Mouse (Mus musculus): ENCODE data around the gene Coq8b. TPM values are rescaled to one million over a fixed set of nuclear protein-coding genes. Genes with fewer than 3 reads are reported as not detected.
A peak's percentile ranks its signal among the peaks of the same experiment; 100 is the strongest.
"Not testable (repeated sequence)": the region's sequence is repeated elsewhere in the genome, so short reads cannot be mapped to it uniquely, and the experiment has no call there.

Coq8b gene
- polyA plus RNA-seq, 1 experiment from 2014 or later, result 22.3 TPM

- 0 out of 2 replicates have a peak, but pooled peaks cover 3% of the 10 kb centered on the region for H3K36me3 ChIP-seq (ENCODE audit: poor library complexity, severe bottlenecking)
- no peaks in the 10 kb centered on the region for H3K27me3 ChIP-seq
- 84% methylated on average over 7 of the region's 7 CpGs for WGBS
- H3K4me2 ChIP-seq, result no peak overlapping the region
- H3K27ac ChIP-seq, result peak overlapping the region; percentile 80; the same call in 1 of the 2 replicates
- H3K9ac ChIP-seq, result no peak overlapping the region
- peaks cover 34% of the 10 kb centered on the region for H3K4me1 ChIP-seq
- H3K4me3 ChIP-seq, result no peak overlapping the region
- H3K9me3 ChIP-seq (replicated peaks), result no peaks in the 10 kb centered on the region
- no peak for ATAC-seq
Measured at GRCm38 (mm10) chr7:27231693-27232331, 1.0 kb upstream of the Coq8b start.

GRCm38 (mm10) chr7:27233300-27233699, 477 bp downstream of the Coq8b start:
- Histone ChIP-seq H3K27me3 (no peaks in the 10 kb centered on the region), H3K4me2 (peak overlapping the region; percentile 81), H3K36me3 (ENCODE audit: poor library complexity, severe bottlenecking) (0 out of 2 replicates have a peak, but pooled peaks cover 7% of the 10 kb centered on the region), H3K9ac (peak overlapping the region; percentile 66), H3K27ac (peak overlapping the region; percentile 80), H3K4me1 (peaks cover 24% of the 10 kb centered on the region), H3K9me3 (replicated peaks) (no peaks in the 10 kb centered on the region), H3K4me3 (peak overlapping the region; percentile 62)
- 0% methylated on average over 6 of the region's 6 CpGs for whole genome bisulfite sequencing
- peak; percentile 26; the same call in 1 of the 2 replicates for ATAC-seq

GRCm38 (mm10) chr7:27235726-27236125, 2.9 kb downstream of the Coq8b start:
- 86% methylated on average over 2 of the region's 2 CpGs for WGBS
- H3K4me1 ChIP-seq, result peaks cover 19% of the 10 kb centered on the region
- no peak overlapping the region for H3K27ac ChIP-seq
- ATAC-seq, result no peak
- no peaks in the 10 kb centered on the region for H3K9me3 ChIP-seq (replicated peaks)
- H3K27me3 ChIP-seq, result no peaks in the 10 kb centered on the region
- H3K4me3 ChIP-seq, result no peak overlapping the region
- no peak overlapping the region for H3K9ac ChIP-seq
- no peak overlapping the region for H3K4me2 ChIP-seq
- peaks cover 25% of the 10 kb centered on the region for H3K36me3 ChIP-seq (ENCODE audit: poor library complexity, severe bottlenecking)

- H3K27me3 ChIP-seq, result no peaks in the 10 kb centered on the region
- no peak overlapping the region for H3K9ac ChIP-seq
- no peaks in the 10 kb centered on the region for H3K9me3 ChIP-seq (replicated peaks)
- H3K4me3 ChIP-seq, result no peak overlapping the region
- ATAC-seq, result no peak
- H3K4me2 ChIP-seq, result no peak overlapping the region
- H3K36me3 ChIP-seq (ENCODE audit: poor library complexity, severe bottlenecking), result peaks cover 43% of the 10 kb centered on the region
- H3K4me1 ChIP-seq, result peaks cover 13% of the 10 kb centered on the region
- WGBS, result 93% methylated on average over 2 of the region's 2 CpGs
- no peak overlapping the region for H3K27ac ChIP-seq
Measured at GRCm38 (mm10) chr7:27237527-27237926, 4.7 kb downstream of the Coq8b start.

- Histone ChIP-seq H3K9ac (no peak overlapping the region), H3K27ac (no peak overlapping the region), H3K36me3 (ENCODE audit: poor library complexity, severe bottlenecking) (peaks cover 53% of the 10 kb centered on the region), H3K27me3 (no peaks in the 10 kb centered on the region), H3K4me3 (no peak overlapping the region), H3K4me2 (no peak overlapping the region), H3K9me3 (replicated peaks) (no peaks in the 10 kb centered on the region), H3K4me1 (peaks cover 9% of the 10 kb centered on the region)
- WGBS, result 92% methylated on average over 5 of the region's 5 CpGs
- ATAC-seq, result no peak
Measured at GRCm38 (mm10) chr7:27238568-27238967, 5.7 kb downstream of the Coq8b start.

GRCm38 (mm10) chr7:27243211-27243610, 10.4 kb downstream of the Coq8b start:
- Histone ChIP-seq H3K9ac (no peak overlapping the region), H3K36me3 (ENCODE audit: poor library complexity, severe bottlenecking) (peaks cover 75% of the 10 kb centered on the region), H3K4me3 (no peak overlapping the region), H3K9me3 (replicated peaks) (0 out of 2 replicates have a peak, but pooled peaks cover 4% of the 10 kb centered on the region), H3K4me1 (no peaks in the 10 kb centered on the region), H3K27me3 (no peaks in the 10 kb centered on the region), H3K27ac (no peak overlapping the region), H3K4me2 (no peak overlapping the region)
- WGBS, result 75% methylated on average over 8 of the region's 8 CpGs
- no peak for ATAC-seq

- H3K4me2 ChIP-seq; H3K9ac ChIP-seq; H3K27me3 ChIP-seq; H3K4me1 ChIP-seq; H3K4me3 ChIP-seq; H3K9me3 ChIP-seq (replicated peaks); ATAC-seq; H3K27ac ChIP-seq: not testable (repeated sequence)
- peaks cover 71% of the 10 kb centered on the region for H3K36me3 ChIP-seq (ENCODE audit: poor library complexity, severe bottlenecking)
- 84% methylated on average over 2 of the region's 2 CpGs for WGBS
Measured at GRCm38 (mm10) chr7:27244088-27244487, 11.3 kb downstream of the Coq8b start.

- Histone ChIP-seq H3K27me3 (no peaks in the 10 kb centered on the region), H3K4me1 (no peaks in the 10 kb centered on the region), H3K9me3 (replicated peaks) (0 out of 2 replicates have a peak, but pooled peaks cover 4% of the 10 kb centered on the region), H3K36me3 (ENCODE audit: poor library complexity, severe bottlenecking) (peaks cover 37% of the 10 kb centered on the region), H3K27ac (no peak overlapping the region), H3K4me2 (no peak overlapping the region), H3K4me3 (no peak overlapping the region), H3K9ac (no peak overlapping the region)
- WGBS, result 86% methylated on average over 2 of the region's 2 CpGs
- ATAC-seq, result 0 out of 2 replicates have a peak, but pooled peaks have one; percentile 19
Measured at GRCm38 (mm10) chr7:27249146-27249545, 16.3 kb downstream of the Coq8b start.

- no peaks in the 10 kb centered on the region for H3K4me1 ChIP-seq
- no peak overlapping the region for H3K4me3 ChIP-seq
- H3K4me2 ChIP-seq, result no peak overlapping the region
- H3K36me3 ChIP-seq (ENCODE audit: poor library complexity, severe bottlenecking), result peaks cover 42% of the 10 kb centered on the region
- H3K9me3 ChIP-seq (replicated peaks), result 0 out of 2 replicates have a peak, but pooled peaks cover 4% of the 10 kb centered on the region
- no peak for ATAC-seq
- H3K27ac ChIP-seq, result no peak overlapping the region; the same call in 1 of the 2 replicates
- H3K27me3 ChIP-seq, result no peaks in the 10 kb centered on the region
- H3K9ac ChIP-seq, result no peak overlapping the region
- 93% methylated on average over 5 of the region's 5 CpGs for WGBS
Measured at GRCm38 (mm10) chr7:27249928-27250327, 17.1 kb downstream of the Coq8b start.

- H3K4me1 ChIP-seq, result peaks cover 8% of the 10 kb centered on the region
- peaks cover 26% of the 10 kb centered on the region for H3K36me3 ChIP-seq (ENCODE audit: poor library complexity, severe bottlenecking)
- no peak overlapping the region for H3K9ac ChIP-seq
- H3K4me3 ChIP-seq, result no peak overlapping the region
- H3K4me2 ChIP-seq, result no peak overlapping the region
- H3K9me3 ChIP-seq (replicated peaks), result 0 out of 2 replicates have a peak, but pooled peaks cover 4% of the 10 kb centered on the region
- ATAC-seq, result no peak
- no peak overlapping the region for H3K27ac ChIP-seq
- no peaks in the 10 kb centered on the region for H3K27me3 ChIP-seq
- 87% methylated on average over 6 of the region's 6 CpGs for WGBS
Measured at GRCm38 (mm10) chr7:27251946-27252345, 19.1 kb downstream of the Coq8b start.

GRCm38 (mm10) chr7:27255721-27256120, 22.9 kb downstream of the Coq8b start:
- Histone ChIP-seq H3K4me3 (no peak overlapping the region), H3K9ac (no peak overlapping the region), H3K36me3 (ENCODE audit: poor library complexity, severe bottlenecking) (peaks cover 20% of the 10 kb centered on the region), H3K27ac (no peak overlapping the region), H3K27me3 (no peaks in the 10 kb centered on the region), H3K4me1 (peaks cover 37% of the 10 kb centered on the region), H3K4me2 (no peak overlapping the region), H3K9me3 (replicated peaks) (no peaks in the 10 kb centered on the region)
- 90% methylated on average over 3 of the region's 3 CpGs for WGBS
- ATAC-seq, result no peak

GRCm38 (mm10) chr7:27257046-27257851, 24.4 kb downstream of the Coq8b start:
- 6% methylated on average over 27 of the region's 27 CpGs for WGBS

More at GRCm38 (mm10) chr7:27257046-27257851, 24.4 kb downstream of the Coq8b start:
- no peaks in the 10 kb centered on the region for H3K9me3 ChIP-seq (replicated peaks)
- peaks cover 19% of the 10 kb centered on the region for H3K36me3 ChIP-seq (ENCODE audit: poor library complexity, severe bottlenecking)
- ATAC-seq, result peak; percentile 32
- peak overlapping the region; percentile 83 for H3K4me3 ChIP-seq
- H3K27me3 ChIP-seq, result no peaks in the 10 kb centered on the region
- H3K4me1 ChIP-seq, result peaks cover 53% of the 10 kb centered on the region
- H3K4me2 ChIP-seq, result peak overlapping the region; percentile 90
- H3K27ac ChIP-seq, result peak overlapping the region; percentile 94
- peak overlapping the region; percentile 58 for H3K9ac ChIP-seq
